Mouse (Mus musculus) midbrain, embryonic 16.5 days (tissue): ENCODE measurements around the gene Hspb6. TPM values are rescaled to one million over a fixed set of nuclear protein-coding genes. Genes with fewer than 3 reads are reported as not detected.

Source experiments
- ATAC-seq: fragments of 200-750 bp; cut with Nextera tagmentation; 2 replicates; pipeline ENCODE4 v1.8.0; 2017; ENCODE audit warnings: moderate TSS enrichment
- H3K27ac ChIP-seq: fragments of 300-500 bp; sonication (generic); 2 replicates; pipeline ENCODE4 v1.5.1; 2014; ENCODE audit warnings: mild to moderate bottlenecking, low read length, mixed read lengths
- H3K27me3 ChIP-seq: fragments of 300-500 bp; sonication (generic); 2 replicates; pipeline ENCODE4 v1.6.1; 2014; ENCODE audit warnings: low read depth, low read length, mixed read lengths; ENCODE audit not compliant: control insufficient read depth, insufficient read depth
- H3K36me3 ChIP-seq: fragments of 300-500 bp; sonication (generic); 2 replicates; pipeline ENCODE4 v1.6.1; 2014; ENCODE audit warnings: mild to moderate bottlenecking, low read length, moderate library complexity, mixed read lengths; ENCODE audit not compliant: control insufficient read depth, insufficient read depth
- H3K4me1 ChIP-seq: fragments of 300-500 bp; sonication (generic); 2 replicates; pipeline ENCODE4 v1.6.1; 2014; ENCODE audit warnings: mild to moderate bottlenecking, low read length, mixed read lengths; ENCODE audit not compliant: control insufficient read depth, insufficient read depth
- H3K4me2 ChIP-seq: fragments of 300-500 bp; sonication (generic); 2 replicates; pipeline ENCODE4 v1.6.1; 2014; ENCODE audit warnings: mild to moderate bottlenecking, low read length, mixed read lengths
- H3K4me3 ChIP-seq: fragments of 300-500 bp; sonication (generic); 2 replicates; pipeline ENCODE4 v1.5.1; 2014; ENCODE audit warnings: low read depth, mild to moderate bottlenecking, low read length, moderate library complexity, mixed read lengths
- H3K9ac ChIP-seq: fragments of 300-500 bp; sonication (generic); 2 replicates; pipeline ENCODE4 v1.6.1; 2014; ENCODE audit warnings: low read depth, low read length, mixed read lengths
- H3K9me3 ChIP-seq: fragments of 300-500 bp; sonication (generic); replicated peaks from 2 replicates; pipeline ENCODE4 v1.6.1; 2014; ENCODE audit warnings: mild to moderate bottlenecking, low read length, mixed read lengths; ENCODE audit not compliant: control insufficient read depth, poor library complexity, severe bottlenecking
- WGBS: fragments of 180-500 bp; shearing (Covaris S2); extraction: QIAGEN DNeasy Blood & Tissue Kit; methylation state at CpG from one replicate; pipeline ENCODE4 v1.1.7; 2014; 5-methylcytosine and 5-hydroxymethylcytosine counted together
- polyA plus RNA-seq: library from polyadenylated mRNA; unstranded; fragments of >200 nt; fragmentation: Nextera tagmentation; extraction: Ambion mirVana; gene quantifications from 2 replicates; pipeline ENCODE4 v1.2.1, GENCODE M21; 2015

Hspb6 gene
- polyA plus RNA-seq, 1 experiment from 2014 or later: 11.2 TPM

- no peaks in the 10 kb centered on the region for H3K9me3 ChIP-seq
- no peaks in the 10 kb centered on the region for H3K27me3 ChIP-seq
- no peak overlapping the region for H3K4me3 ChIP-seq
- peaks cover 61% of the 10 kb centered on the region for H3K36me3 ChIP-seq
- H3K27ac ChIP-seq: no peak overlapping the region
- WGBS: 47% methylated on average over 10 of the region's 10 CpGs
- no peak overlapping the region for H3K4me2 ChIP-seq
- ATAC-seq: no peak
- H3K4me1 ChIP-seq: no peaks in the 10 kb centered on the region
- H3K9ac ChIP-seq: no peak overlapping the region
These were observed 26.0 kb upstream of the Hspb6 start for GRCm38 (mm10) chr7:30525954-30526353.

GRCm38 (mm10) chr7:30526399-30526798 is 25.6 kb upstream of the Hspb6 start:
- Histone ChIP-seq H3K9me3 (no peaks in the 10 kb centered on the region), H3K9ac (no peak overlapping the region), H3K36me3 (peaks cover 61% of the 10 kb centered on the region), H3K27ac (no peak overlapping the region), H3K27me3 (no peaks in the 10 kb centered on the region), H3K4me3 (no peak overlapping the region), H3K4me1 (peaks cover 4% of the 10 kb centered on the region), H3K4me2 (no peak overlapping the region)
- WGBS: 34% methylated on average over 17 of the region's 17 CpGs
- ATAC-seq: no peak

DNA sequence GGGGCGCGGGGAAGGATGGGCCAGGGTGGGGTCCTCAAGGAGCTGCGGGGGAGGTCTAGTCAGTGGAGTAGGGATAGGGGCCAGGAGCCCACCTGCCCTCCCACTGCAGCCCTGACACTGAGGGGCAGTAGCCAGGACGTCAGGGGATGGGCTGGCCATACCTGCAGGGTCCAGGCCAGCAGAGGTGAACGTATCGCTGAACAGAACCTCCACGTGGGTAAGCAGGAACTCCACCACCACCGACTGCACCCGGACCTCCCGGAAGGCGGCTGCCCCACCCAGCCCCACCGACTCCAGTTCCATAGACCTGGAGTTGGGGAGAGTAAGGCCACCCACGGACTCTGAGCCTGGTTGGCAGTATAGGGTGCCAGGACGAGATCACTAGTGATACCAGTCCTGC is 25.0 kb upstream of the Hspb6 start:
- 83% methylated on average over 14 of the region's 14 CpGs for WGBS
- Histone ChIP-seq H3K27ac (no peak overlapping the region), H3K4me1 (peaks cover 10% of the 10 kb centered on the region), H3K9me3 (no peaks in the 10 kb centered on the region), H3K36me3 (peaks cover 67% of the 10 kb centered on the region), H3K27me3 (no peaks in the 10 kb centered on the region), H3K9ac (no peak overlapping the region), H3K4me2 (no peak overlapping the region), H3K4me3 (no peak overlapping the region)
- ATAC-seq: no peak

- no peak for ATAC-seq
- Histone ChIP-seq H3K27me3 (no peaks in the 10 kb centered on the region), H3K36me3 (peaks cover 35% of the 10 kb centered on the region), H3K9me3 (no peaks in the 10 kb centered on the region), H3K9ac (peak overlapping the region; percentile 23; the same call in 1 of the 2 replicates), H3K4me2 (peak overlapping the region; percentile 18; the same call in 1 of the 2 replicates), H3K27ac (no peak overlapping the region), H3K4me1 (peaks cover 35% of the 10 kb centered on the region), H3K4me3 (no peak overlapping the region)
- 87% methylated on average over 9 of the region's 9 CpGs for WGBS
These were observed 20.6 kb upstream of the Hspb6 start for GRCm38 (mm10) chr7:30531291-30531815.

GRCm38 (mm10) chr7:30532931-30533330 is 19.0 kb upstream of the Hspb6 start:
- Histone ChIP-seq H3K4me2 (peak overlapping the region; percentile 89), H3K27ac (peak overlapping the region; percentile 96), H3K27me3 (no peaks in the 10 kb centered on the region), H3K9me3 (no peaks in the 10 kb centered on the region), H3K36me3 (peaks cover 27% of the 10 kb centered on the region), H3K4me3 (peak overlapping the region; percentile 80), H3K9ac (peak overlapping the region; percentile 93), H3K4me1 (peaks cover 35% of the 10 kb centered on the region)
- ATAC-seq: no peak
- WGBS: 6% methylated on average over 8 of the region's 8 CpGs

GRCm38 (mm10) chr7:30533941-30534632 is 17.9 kb upstream of the Hspb6 start:
- Histone ChIP-seq H3K4me2 (peak overlapping the region; percentile 89), H3K27ac (peak overlapping the region; percentile 96), H3K4me3 (peak overlapping the region; percentile 80), H3K4me1 (peaks cover 35% of the 10 kb centered on the region), H3K27me3 (no peaks in the 10 kb centered on the region), H3K9ac (peak overlapping the region; percentile 93), H3K9me3 (no peaks in the 10 kb centered on the region), H3K36me3 (peaks cover 17% of the 10 kb centered on the region)
- 2% methylated on average over 26 of the region's 26 CpGs for WGBS
- peak; percentile 49 for ATAC-seq

DNA sequence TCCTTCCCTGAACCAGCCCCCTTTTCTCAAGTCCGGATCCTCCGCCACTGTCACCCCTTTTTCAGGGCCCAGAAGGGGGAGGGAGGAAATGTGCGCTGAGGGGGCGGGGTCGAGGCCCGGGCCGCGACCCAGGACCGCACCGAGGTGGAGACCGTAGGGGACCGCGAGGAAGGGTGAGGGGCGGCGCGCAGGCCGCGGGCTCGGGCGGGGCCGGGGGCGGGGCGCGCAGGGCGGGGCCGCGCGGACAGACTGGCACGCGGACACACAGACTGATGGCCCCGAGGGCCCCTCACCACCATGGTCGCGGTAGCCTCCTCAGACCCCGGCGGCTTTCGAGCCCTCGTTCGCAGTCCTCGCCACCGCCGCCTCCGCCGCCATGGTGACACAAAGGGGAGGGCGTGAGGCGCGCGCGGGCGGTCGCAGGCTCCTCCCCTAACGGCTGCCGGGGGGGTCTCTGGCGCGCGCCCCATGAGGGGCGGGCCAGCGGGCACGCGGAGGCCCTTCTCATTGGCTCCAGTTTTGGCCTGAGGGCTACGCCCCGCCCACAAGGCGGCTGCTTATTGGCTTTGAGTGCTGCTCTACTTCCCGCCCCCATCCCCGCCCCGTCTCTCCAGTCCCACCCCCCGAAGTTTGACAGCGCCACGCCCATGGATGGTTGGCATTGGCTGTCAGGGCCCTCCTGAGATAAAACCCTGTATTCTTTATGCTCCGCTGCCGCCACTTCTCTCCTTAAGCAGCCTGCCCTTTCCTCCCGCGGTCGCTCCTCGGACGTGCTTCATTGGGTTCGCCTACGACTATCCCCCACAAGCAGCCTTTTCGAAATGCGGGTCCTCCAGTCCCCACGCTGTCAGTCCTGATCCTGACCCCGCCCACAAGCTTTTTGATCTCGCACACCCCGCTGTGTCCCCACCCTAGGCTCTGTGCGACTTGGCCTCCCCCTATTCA is 17.1 kb upstream of the Hspb6 start, which contains the start of gene Arhgap33:
Arhgap33 (minus strand) TSS at position 428 of the 945 bp plus-strand sequence.
- under 1% methylated on average over 71 of the region's 84 CpGs for WGBS
- peak; percentile 90 for ATAC-seq
- Histone ChIP-seq H3K27ac (peak within 1 kb of the TSS; percentile 96), H3K4me3 (peak within 1 kb of the TSS; percentile 80), H3K27me3 (no peaks in the 10 kb centered on the region), H3K4me2 (peak within 1 kb of the TSS; percentile 89), H3K4me1 (peaks cover 35% of the 10 kb centered on the region), H3K9ac (peak within 1 kb of the TSS; percentile 93), H3K9me3 (no peaks in the 10 kb centered on the region), H3K36me3 (peaks cover 13% of the 10 kb centered on the region; the same call in 1 of the 2 replicates)

DNA sequence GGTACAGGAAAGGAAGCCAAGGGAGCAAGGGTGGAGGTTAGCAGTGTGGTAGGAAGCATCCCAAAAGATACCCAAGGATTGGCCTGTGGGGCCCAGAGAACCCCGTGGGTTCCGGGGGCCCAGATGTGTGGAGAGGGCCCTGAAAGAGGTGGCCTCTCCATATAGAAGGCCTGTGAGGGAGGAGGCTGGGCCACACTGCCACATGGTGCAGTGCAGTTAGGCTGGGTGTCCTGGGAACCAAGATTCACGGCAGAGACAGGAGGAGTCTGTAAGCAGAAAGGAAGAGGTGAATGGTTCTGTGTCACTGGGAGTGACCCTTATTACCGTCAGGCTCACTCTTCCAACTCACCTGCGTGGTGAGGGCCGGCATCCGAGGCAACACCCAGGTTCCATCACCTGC is 11.4 kb upstream of the Hspb6 start:
- H3K36me3 ChIP-seq: 0 out of 2 replicates have a peak, but pooled peaks cover 7% of the 10 kb centered on the region
- no peak overlapping the region for H3K9ac ChIP-seq
- no peak overlapping the region for H3K4me3 ChIP-seq
- H3K4me1 ChIP-seq: peaks cover 5% of the 10 kb centered on the region; the same call in 1 of the 2 replicates
- H3K27ac ChIP-seq: no peak overlapping the region
- ATAC-seq: no peak
- H3K4me2 ChIP-seq: no peak overlapping the region
- 91% methylated on average over 7 of the region's 7 CpGs for WGBS
- H3K9me3 ChIP-seq: no peaks in the 10 kb centered on the region
- no peaks in the 10 kb centered on the region for H3K27me3 ChIP-seq
